Mouse (Mus musculus) forebrain, embryonic 13.5 days (tissue): ENCODE data around the gene Mrc1. TPM values are rescaled to one million over a fixed set of nuclear protein-coding genes. Genes with fewer than 3 reads are reported as not detected.

ENCODE experiments used
- ATAC-seq: fragments of 200-750 bp; cut with Nextera tagmentation; 2 replicates; pipeline ENCODE4 v1.8.0; 2017
- H3K27ac ChIP-seq: fragments of 300-500 bp; sonication (generic); 2 replicates; pipeline ENCODE4 v1.5.1; 2015; ENCODE audit warnings: inconsistent platforms, mild to moderate bottlenecking, moderate library complexity
- H3K27me3 ChIP-seq: fragments of 300-500 bp; sonication (generic); 2 replicates; pipeline ENCODE4 v1.6.1; 2015; ENCODE audit warnings: mild to moderate bottlenecking, inconsistent platforms
- H3K36me3 ChIP-seq: fragments of 300-500 bp; sonication (generic); 2 replicates; pipeline ENCODE4 v1.6.1; 2015; ENCODE audit warnings: mild to moderate bottlenecking, inconsistent platforms; ENCODE audit not compliant: poor library complexity, severe bottlenecking
- H3K4me1 ChIP-seq: fragments of 300-500 bp; sonication (generic); 2 replicates; pipeline ENCODE4 v1.6.1; 2015; ENCODE audit warnings: inconsistent platforms
- H3K4me2 ChIP-seq: fragments of 300-500 bp; sonication (generic); 2 replicates; pipeline ENCODE4 v1.6.1; 2015; ENCODE audit warnings: inconsistent platforms, mild to moderate bottlenecking, moderate library complexity
- H3K4me3 ChIP-seq: fragments of 300-500 bp; sonication (generic); 2 replicates; pipeline ENCODE4 v1.5.1; 2015; ENCODE audit warnings: mild to moderate bottlenecking, inconsistent platforms
- H3K9ac ChIP-seq: fragments of 300-500 bp; sonication (generic); 2 replicates; pipeline ENCODE4 v1.6.1; 2015; ENCODE audit warnings: mild to moderate bottlenecking, inconsistent platforms
- H3K9me3 ChIP-seq: fragments of 300-500 bp; sonication (generic); replicated peaks from 2 replicates; pipeline ENCODE4 v1.6.1; 2016; ENCODE audit warnings: inconsistent platforms
- WGBS: fragments of 180-500 bp; shearing (Covaris S2); methylation state at CpG from one replicate; pipeline ENCODE4 v1.1.7; 2015; 5-methylcytosine and 5-hydroxymethylcytosine counted together
- microRNA counts: library from miRNA; unstranded; fragments of <30 nt; microRNA quantifications from one replicate; lab custom pipeline; 2016
- microRNA-seq: library from miRNA; unstranded; fragments of <30 nt; microRNA quantifications from one replicate; pipeline ENCODE4, GENCODE M21; 2016
- polyA plus RNA-seq: library from polyadenylated mRNA; unstranded; fragments of >200 nt; fragmentation: Nextera tagmentation; extraction: Ambion mirVana; gene quantifications from 2 replicates; pipeline ENCODE4 v1.2.1, GENCODE M21; 2015

The Mrc1 gene
- polyA plus RNA-seq, 1 experiment from 2014 or later, result 2.7 TPM

DNA sequence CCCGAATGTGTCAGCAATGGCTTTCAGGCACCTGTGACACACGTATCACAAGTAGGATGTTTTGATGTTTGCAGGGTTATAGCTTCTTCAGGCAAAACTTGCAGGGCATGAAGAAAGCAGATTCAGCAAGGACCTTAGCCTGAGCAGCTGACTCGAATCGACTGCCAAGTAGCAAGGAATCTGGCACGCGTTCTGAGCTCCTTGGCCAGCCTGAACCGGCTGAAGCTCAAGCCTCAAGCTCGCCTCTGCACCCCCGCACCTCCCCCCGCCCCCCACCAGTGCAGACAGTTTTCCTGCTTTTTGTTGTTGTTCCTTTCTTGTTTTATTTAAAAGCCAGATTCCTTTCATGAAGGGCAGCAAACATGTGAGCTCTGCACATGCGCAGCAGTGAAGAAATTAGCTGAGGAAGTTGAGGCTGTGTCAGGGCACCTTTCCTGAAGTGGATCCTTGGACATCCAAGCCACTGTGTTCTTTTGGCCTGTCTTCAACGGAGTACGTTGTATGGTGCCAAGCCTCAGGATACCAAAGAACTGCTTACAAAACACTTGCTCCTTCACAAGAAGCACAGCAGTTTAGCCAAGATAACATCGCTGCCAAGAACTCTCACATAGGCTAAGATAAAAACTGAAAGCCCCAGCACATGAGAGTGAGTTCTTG lies 112.6 kb downstream of the Mrc1 start:
- no peak overlapping the region for H3K27ac ChIP-seq
- no peak overlapping the region for H3K4me2 ChIP-seq
- H3K4me3 ChIP-seq, result no peak overlapping the region
- H3K36me3 ChIP-seq, result no peaks in the 10 kb centered on the region
- ATAC-seq, result peak; percentile 89
- WGBS, result 73% methylated on average over 14 of the region's 14 CpGs
- no peaks in the 10 kb centered on the region for H3K9me3 ChIP-seq
- H3K9ac ChIP-seq, result no peak overlapping the region
- H3K27me3 ChIP-seq, result no peaks in the 10 kb centered on the region
- H3K4me1 ChIP-seq, result no peaks in the 10 kb centered on the region

DNA sequence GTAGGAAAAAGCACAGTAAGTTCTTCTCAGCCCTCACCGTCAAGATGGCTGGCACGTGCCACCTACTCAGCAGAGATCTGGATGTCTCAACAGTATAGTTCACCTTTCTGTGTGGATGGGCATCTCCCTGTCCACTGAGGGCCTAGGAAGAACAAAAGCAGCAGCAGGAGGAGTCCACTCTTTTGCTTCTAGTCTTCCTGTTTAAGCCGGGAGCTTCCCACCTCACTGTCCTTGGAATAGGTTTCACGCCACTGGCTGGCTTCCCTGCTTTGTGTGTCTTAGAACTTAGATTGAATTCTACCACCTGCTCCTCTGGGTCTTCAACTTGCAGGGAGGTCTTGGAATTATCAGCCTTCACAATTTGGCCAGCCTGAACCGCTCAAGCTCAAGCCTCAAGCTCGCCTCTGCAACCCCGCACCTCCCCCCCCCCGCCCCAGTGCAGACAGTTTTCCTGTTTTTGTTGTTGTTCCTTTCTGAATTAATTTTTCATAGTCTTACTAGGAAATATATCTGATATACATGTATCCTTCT lies 113.2 kb downstream of the Mrc1 start:
- H3K36me3 ChIP-seq, result no peaks in the 10 kb centered on the region
- no peak overlapping the region for H3K4me2 ChIP-seq
- no peak overlapping the region for H3K27ac ChIP-seq
- no peak overlapping the region for H3K9ac ChIP-seq
- H3K27me3 ChIP-seq, result no peaks in the 10 kb centered on the region
- no peak for ATAC-seq
- H3K4me1 ChIP-seq, result no peaks in the 10 kb centered on the region
- H3K9me3 ChIP-seq, result no peaks in the 10 kb centered on the region
- H3K4me3 ChIP-seq, result no peak overlapping the region
- whole genome bisulfite sequencing, result 94% methylated on average over 8 of the region's 8 CpGs

MicroRNAs within 50 kb of the gene (microRNA counts, 519-probe panel; counts per million panel counts)
- microRNA mmu-miR-511 (lab: Ali Mortazavi, UCI), result 177 counts per million, percentile 53 among the panel's probes with 10 or more counts

Small RNAs within 50 kb of the gene (microRNA-seq; reads per million reads assigned to microRNA genes)
- gene Mir511, result 1.3 reads per million

Other genes with a start within 250 kb of the Mrc1 start
- 41.4 and 46.2 TPM in 2 replicates for gene Hacd1, start 173.3 kb upstream of the Mrc1 start, polyA plus RNA-seq
- gene Stam, start 155.3 kb upstream of the Mrc1 start, polyA plus RNA-seq, result 108 and 113 TPM in 2 replicates
- 0.09 TPM in 1 of 2 replicates, not detected in the other for gene Tmem236, start 54.9 kb upstream of the Mrc1 start, polyA plus RNA-seq
- gene Slc39a12, start 158.9 kb downstream of the Mrc1 start, polyA plus RNA-seq, result 0.64 and 0.68 TPM in 2 replicates